Mouse (Mus musculus) heart, postnatal 4 days (tissue): Measurements from ENCODE around the gene Ncoa5. TPM values are rescaled to one million over a fixed set of nuclear protein-coding genes. Genes with fewer than 3 reads are reported as not detected.

ENCODE experiments used
- DNase-seq: peaks from one replicate; pipeline ENCODE4 v3.0.0; 2021
- total RNA-seq, 2 experiments: library from RNA; stranded (reverse); gene quantifications; 2 replicates each; pipeline ENCODE4 v1.2.3; 2021

Ncoa5 gene
- total RNA-seq, 2 experiments from 2014 or later, result 29.1 to 30.2 TPM

DNA sequence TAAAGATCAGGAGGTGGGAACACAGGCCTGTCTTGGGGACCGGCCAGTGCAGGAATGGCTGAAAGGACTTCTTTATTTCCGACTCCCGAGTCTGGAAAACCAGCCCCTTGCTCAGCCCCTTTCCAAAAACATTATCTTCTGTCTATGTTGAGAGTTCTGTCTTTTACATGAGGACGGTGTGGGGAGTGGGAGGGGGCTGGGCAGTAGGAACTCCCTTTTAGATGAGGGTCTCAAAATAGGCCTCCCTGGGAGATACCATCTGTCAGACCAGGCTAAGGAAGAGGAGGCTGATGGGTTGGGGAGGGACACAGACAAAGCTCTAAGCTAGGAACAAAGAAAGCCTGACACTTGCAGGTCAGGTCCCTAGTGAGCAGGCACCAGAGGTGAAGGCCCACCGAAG, 14.4 kb upstream of the Ncoa5 start:
- DNase-seq, result no peak

DNA sequence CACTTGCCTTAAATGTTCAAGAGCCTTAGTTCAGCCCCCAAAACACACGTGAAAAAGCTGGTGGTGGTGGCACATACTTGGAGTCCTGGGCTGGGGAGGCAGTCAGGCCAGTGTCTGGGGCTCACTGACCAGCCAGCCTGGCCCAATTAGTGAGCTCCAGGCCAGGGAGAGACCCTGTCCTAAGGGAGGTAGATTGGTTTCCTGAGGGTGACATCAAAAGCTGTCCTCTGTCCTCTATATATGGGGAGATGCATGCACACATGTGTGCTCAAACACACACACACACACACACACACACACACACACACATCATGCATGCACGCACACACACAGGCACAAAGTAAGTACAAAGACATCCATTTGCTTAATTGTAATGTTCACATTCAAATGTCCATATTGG, 9.1 kb upstream of the Ncoa5 start:
- no peak for DNase-seq

DNA sequence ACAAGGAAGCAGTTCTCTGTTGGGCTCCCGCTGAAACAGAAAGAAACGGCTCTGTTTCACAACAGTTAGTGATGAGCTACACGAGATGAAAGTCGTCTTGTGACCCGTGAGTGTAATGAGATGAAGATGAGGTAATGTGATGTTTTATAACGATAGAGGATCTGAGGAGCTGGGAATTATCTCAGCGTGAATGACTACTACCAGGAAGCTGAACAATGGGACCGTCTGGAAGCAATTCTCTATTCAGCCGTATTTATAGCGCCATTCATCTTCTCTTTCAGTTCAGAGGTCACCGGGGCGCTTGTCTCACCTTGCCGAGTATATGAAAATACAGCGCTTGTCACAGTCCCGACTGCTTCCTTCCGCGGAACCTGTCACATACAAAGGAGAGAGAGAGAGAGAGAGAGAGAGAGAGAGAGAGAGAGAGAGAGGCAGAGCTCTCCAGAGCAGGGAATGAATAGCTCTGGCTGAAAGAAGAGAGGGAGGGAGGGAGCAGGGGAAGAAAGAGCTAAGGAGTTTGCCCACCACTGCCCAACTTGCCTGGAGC, 8.5 kb upstream of the Ncoa5 start:
- no peak for DNase-seq

- DNase-seq, result no peak
These were observed 7.5 kb upstream of the Ncoa5 start for GRCm38 (mm10) chr2:165042126-165042525.

- no peak for DNase-seq
These were observed 2.7 kb upstream of the Ncoa5 start for GRCm38 (mm10) chr2:165037415-165037814.

GRCm38 (mm10) chr2:165035058-165035431, 378 bp upstream of the Ncoa5 start:
- no peak for DNase-seq

DNA sequence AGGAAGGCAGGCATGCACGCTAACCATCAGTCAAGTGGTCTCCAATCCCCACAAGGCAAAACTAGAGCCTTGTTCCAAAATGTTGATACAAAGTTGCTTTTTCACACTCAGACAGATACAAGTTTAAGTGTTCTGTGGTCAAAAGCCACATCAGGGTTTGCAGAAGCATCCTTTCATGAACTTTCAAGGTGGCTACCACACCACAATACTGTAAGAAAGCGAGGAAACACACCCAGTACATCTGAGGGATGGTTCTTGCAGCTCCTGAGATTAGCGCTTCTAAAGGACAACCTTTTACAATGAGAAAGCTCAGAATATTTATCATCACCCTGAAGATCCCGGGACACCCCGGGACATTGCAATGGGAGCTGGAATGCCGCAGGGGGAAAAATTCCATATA, 1.4 kb downstream of the Ncoa5 start:
- no peak for DNase-seq

- no peak for DNase-seq
These were observed 2.1 kb downstream of the Ncoa5 start for GRCm38 (mm10) chr2:165032533-165032932.

- no peak for DNase-seq
These were observed 7.5 kb downstream of the Ncoa5 start for GRCm38 (mm10) chr2:165027163-165027562.

DNA sequence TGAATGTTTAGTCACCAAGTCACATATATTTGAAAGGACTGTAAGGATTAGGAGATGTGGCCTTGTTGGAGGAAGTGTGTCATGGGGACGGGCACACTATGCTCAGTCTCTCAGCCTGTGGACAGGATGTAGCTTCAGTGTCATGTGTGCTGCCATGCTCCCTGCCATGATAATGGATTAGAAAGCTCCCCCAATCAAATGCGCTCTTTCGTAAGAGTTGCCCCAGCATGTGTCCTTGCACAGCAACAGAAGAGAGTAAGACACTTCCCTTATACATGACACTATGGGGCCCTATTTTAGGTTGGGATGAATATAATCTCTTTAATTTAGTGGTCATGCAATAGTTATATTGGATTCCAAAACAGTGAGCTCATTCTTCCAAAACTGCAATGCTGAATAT, 14.2 kb downstream of the Ncoa5 start:
- DNase-seq, result no peak

DNA sequence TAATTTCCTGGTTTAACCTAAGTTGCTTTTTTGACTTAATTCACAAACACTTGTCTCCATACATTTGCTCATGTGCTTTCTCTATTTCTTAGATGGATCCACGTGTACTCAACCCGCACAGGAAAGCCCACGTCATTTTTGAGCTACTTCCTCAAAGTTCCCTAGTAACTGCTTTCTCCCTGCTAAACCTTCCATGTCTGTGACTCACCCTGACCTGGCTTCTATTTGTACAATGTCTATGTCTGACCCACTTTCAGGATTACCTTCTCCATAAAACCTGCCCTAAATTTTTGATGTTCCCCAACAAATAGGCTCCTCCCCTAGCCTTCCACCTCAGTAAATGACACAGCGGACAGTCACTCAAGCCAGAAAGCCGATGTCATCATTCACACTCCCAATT, 19.7 kb downstream of the Ncoa5 start:
- DNase-seq, result no peak

DNA sequence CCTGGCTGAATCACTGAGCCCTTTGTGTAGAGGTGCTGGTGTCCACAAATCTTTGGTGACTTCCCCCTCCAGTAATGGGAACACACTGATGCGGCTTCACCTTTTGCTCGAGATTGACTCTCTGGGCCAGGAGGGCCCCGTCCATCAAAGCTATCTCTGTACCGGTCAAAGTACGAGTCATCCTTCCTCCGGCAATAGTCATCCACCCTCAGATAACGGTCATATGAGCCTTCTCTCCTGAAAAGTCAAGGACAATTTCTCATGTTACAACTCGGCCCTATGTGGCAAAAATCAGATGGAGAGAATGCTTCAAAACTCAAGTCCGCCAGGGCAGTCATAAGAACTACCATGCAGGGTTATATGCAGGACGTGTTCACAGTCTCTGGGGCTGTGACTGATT, 24.3 kb downstream of the Ncoa5 start:
- no peak for DNase-seq

DNA sequence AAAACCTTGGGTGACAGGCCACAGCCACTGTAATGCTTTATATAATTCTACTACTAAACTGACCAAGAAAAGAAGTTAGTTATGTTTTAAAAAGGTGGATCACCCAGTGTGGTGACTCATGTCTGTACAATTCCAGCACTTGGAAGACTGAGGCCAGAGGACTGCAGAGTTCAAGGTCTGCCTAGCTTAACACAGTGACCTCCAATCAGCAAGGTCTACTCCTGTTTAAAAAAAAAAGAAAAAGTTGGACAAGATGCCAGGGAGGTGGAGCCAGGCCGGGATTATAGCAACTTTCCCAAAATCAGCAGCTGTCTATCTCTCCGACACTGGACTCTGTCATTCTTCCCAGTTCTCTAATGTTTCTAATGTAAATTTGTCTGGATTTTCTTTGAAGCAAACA, 25.1 kb downstream of the Ncoa5 start:
- no peak for DNase-seq

DNA sequence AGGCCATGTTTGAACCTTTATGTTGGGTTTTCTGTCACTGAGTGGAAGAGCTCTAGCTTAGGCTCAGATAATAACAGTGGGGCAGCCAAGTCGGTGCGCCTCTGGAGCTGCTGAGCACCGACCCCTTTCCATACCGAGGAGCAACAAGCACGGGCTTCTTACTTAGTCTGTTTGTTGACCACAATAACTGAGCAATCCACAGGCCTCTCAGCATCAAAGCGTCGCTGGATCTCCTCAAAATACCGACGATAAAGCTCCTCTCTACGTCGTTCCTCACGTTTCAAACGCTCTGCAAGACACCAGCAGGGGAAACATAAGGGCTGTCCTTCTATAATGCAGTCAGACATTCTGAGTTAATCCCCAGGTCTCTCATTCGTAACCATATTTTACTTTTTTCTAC, 25.5 kb downstream of the Ncoa5 start:
- no peak for DNase-seq

- no peak for DNase-seq
These were observed 26.7 kb downstream of the Ncoa5 start for GRCm38 (mm10) chr2:165007986-165008385.

DNA sequence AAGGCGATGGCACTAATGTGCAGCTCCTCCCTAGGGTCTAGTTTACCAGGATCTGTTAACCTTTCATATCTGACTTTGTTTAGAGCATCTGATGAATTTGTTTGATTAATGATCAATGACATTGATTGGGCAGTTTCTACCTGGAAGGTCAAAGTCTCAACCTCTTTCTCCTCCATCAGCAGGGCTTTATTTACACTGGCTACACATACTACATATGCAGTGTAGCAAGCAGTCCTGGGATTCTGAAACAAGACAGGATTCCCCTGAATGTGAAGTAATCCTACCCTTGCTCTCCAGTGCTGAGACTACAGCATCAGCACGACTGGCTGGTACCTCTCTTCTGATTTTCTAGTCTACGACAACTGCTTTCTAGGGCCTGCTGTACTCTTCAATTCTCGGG, 27.9 kb downstream of the Ncoa5 start:
- no peak for DNase-seq

DNA sequence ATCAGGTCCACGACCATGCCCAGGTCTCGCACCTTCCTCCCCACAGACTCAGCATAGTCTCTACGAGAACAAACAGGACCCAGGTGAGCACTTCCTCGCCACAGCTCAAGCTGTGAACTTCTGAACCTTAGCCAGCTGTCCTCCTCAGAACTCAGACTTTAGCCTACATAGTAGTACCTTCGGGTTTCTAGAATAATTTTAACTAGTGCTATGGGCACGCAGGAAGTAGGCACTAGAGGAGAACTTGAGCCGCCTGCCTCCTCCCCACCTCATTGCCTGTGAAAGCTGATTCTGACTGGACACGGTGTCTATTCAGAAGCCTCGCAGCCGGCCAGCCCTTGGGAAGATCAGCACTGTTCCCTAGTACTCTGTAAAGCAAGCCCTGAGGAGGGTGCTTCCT, 30.4 kb downstream of the Ncoa5 start:
- no peak for DNase-seq

DNA sequence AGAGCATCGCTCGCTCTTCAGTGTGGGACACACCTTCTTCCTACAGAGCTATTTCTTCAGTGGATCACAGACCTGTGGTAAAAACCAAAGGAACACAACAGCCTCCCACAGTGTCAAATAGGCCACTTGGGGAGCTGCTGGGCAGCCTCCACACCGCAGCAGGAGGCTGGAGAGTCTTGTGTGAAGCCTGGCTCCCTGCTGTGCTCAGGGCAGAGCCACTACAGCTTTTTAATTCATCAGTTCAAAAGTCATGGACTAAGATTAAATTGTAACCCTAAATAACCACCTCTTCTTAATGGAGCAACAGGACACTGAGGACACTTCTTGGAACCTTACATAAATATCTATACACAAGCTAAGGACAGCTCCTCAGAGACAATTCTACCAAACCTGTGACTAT, 31.6 kb downstream of the Ncoa5 start:
- DNase-seq, result no peak

GRCm38 (mm10) chr2:165001958-165002357, 32.7 kb downstream of the Ncoa5 start:
- no peak for DNase-seq

- DNase-seq, result peak; percentile 66
These were observed 36.8 kb downstream of the Ncoa5 start for GRCm38 (mm10) chr2:164997721-164998428.

DNA sequence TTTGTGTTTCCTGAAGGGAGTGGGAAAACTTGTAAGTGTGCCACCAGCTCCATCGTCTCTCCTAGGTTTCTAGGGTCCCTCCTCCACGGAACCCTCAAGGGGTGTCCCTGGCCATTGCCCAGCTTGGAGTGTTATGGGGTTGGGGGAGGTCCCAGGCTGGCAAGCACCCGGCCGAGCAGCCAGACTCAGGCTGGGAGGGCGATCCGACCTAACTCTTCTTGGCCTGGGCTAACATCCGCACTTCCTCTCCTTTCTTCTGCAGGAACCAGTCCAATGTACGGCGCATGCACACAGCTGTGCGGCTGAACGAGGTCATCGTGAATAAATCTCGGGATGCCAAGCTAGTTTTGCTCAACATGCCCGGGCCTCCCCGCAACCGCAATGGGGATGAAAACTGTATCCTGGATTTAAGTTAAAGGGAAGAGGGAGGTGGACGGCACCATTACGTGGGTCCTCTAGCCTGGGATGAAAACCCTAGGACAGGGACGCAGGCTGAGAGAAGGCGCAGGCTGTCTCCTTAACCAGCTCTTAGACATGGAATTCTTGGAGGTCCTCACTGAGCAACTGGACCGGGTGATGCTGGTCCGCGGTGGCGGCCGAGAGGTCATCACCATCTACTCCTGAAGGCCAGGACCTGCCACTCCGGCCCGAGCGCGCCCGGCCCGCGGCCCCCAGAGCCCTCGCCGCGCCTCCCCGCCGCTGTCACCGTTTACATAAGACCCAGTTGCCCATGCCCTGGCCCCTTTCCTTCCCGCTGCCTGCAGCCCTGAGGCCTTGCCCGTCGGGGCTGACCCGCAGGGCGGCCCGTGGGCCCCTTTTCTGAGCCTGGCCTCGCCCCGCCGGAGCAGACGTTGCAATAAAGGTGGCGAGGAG, 37.6 kb downstream of the Ncoa5 start:
- no peak for DNase-seq

DNA sequence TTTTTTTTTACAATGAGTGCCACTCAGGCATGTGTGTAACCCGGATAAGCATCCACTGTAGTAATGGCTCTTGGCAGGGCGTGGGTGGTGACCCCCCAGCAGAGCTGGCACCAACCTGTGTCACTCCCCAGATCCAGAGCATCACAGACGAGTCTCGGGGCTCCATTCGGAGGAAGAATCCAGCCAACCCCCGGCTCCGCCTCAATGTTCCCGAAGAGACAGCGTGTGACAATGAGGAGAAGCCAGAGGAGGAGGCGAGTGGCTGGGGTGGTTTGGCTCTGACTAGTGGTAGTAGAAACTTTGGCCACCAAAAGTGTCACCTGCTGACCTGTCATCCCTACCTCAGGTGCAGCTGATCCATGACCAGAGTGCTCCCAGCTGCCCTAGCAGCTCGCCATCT, 38.7 kb downstream of the Ncoa5 start:
- DNase-seq, result no peak

- DNase-seq, result no peak
These were observed 39.8 kb downstream of the Ncoa5 start for GRCm38 (mm10) chr2:164994659-164995428.
